Mouse (Mus musculus) midbrain, embryonic 11.5 days (tissue): ENCODE data around the gene Gm20498. TPM values are rescaled to one million over a fixed set of nuclear protein-coding genes. Genes with fewer than 3 reads are reported as not detected.
"Not testable (repeated sequence)": the region's sequence is repeated elsewhere in the genome, so short reads cannot be mapped to it uniquely, and the experiment has no call there.

ENCODE experiments used
- ATAC-seq: fragments of 200-750 bp; cut with Nextera tagmentation; 2 replicates; pipeline ENCODE4 v1.8.0; 2017; ENCODE audit warnings: moderate TSS enrichment, moderate library complexity; ENCODE audit not compliant: low FRiP score
- DNase-seq: peaks from one replicate; pipeline ENCODE4 v3.0.0; 2015; ENCODE audit warnings: low spot score; ENCODE audit errors: missing footprints
- H3K27ac ChIP-seq: fragments of 300-500 bp; sonication (generic); 2 replicates; pipeline ENCODE4 v1.5.1; 2014; ENCODE audit warnings: low read depth, low read length
- H3K27me3 ChIP-seq: fragments of 300-500 bp; sonication (generic); 2 replicates; pipeline ENCODE4 v1.6.1; 2014; ENCODE audit warnings: mild to moderate bottlenecking, low read length, moderate library complexity, mixed read lengths; ENCODE audit not compliant: control insufficient read depth, insufficient read depth
- H3K36me3 ChIP-seq: fragments of 300-500 bp; sonication (generic); 2 replicates; pipeline ENCODE4 v1.6.1; 2014; ENCODE audit warnings: mild to moderate bottlenecking, low read length, moderate library complexity, mixed read lengths; ENCODE audit not compliant: control insufficient read depth, insufficient read depth
- H3K4me1 ChIP-seq: fragments of 300-500 bp; sonication (generic); 2 replicates; pipeline ENCODE4 v1.6.1; 2014; ENCODE audit warnings: low read length; ENCODE audit not compliant: control insufficient read depth, insufficient read depth
- H3K4me2 ChIP-seq: fragments of 300-500 bp; sonication (generic); 2 replicates; pipeline ENCODE4 v1.6.1; 2014; ENCODE audit warnings: mild to moderate bottlenecking, moderate library complexity
- H3K4me3 ChIP-seq: fragments of 300-500 bp; sonication (generic); 2 replicates; pipeline ENCODE4 v1.5.1; 2014; ENCODE audit warnings: low read depth, low read length
- H3K9ac ChIP-seq: fragments of 300-500 bp; sonication (generic); 2 replicates; pipeline ENCODE4 v1.6.1; 2014; ENCODE audit warnings: low read length
- H3K9me3 ChIP-seq: fragments of 300-500 bp; sonication (generic); 2 replicates; pipeline ENCODE4 v1.6.1; 2016; ENCODE audit warnings: low read length; ENCODE audit not compliant: control insufficient read depth
- WGBS: fragments of 180-500 bp; shearing (Covaris S2); extraction: QIAGEN DNeasy Blood & Tissue Kit; methylation state at CpG from one replicate; pipeline ENCODE4 v1.1.7; 2014; 5-methylcytosine and 5-hydroxymethylcytosine counted together
- polyA plus RNA-seq: library from polyadenylated mRNA; unstranded; fragments of >200 nt; fragmentation: Nextera tagmentation; extraction: Ambion mirVana; gene quantifications from 2 replicates; pipeline ENCODE4 v1.2.1, GENCODE M21; 2014

Gm20498 gene
- polyA plus RNA-seq, 1 experiment from 2014 or later = 34.5 TPM

GRCm38 (mm10) chr12:81490491-81490890 lies 42.2 kb downstream of the Gm20498 start:
- Histone ChIP-seq H3K4me3 (no peak overlapping the region), H3K36me3 (no peaks in the 10 kb centered on the region), H3K4me1 (no peaks in the 10 kb centered on the region), H3K27ac (no peak overlapping the region), H3K27me3 (no peaks in the 10 kb centered on the region), H3K9ac (no peak overlapping the region), H3K9me3 (no peaks in the 10 kb centered on the region), H3K4me2 (no peak overlapping the region)
- WGBS = 97% methylated on average over 5 of the region's 5 CpGs
- ATAC-seq = no peak
- no peak for DNase-seq

- Histone ChIP-seq H3K4me3 (peak overlapping the region; percentile 62), H3K4me1 (no peaks in the 10 kb centered on the region), H3K27me3 (no peaks in the 10 kb centered on the region), H3K4me2 (peak overlapping the region; percentile 58), H3K9ac (peak overlapping the region; percentile 76), H3K9me3 (no peaks in the 10 kb centered on the region), H3K36me3 (no peaks in the 10 kb centered on the region), H3K27ac (no peak overlapping the region)
- no peak for DNase-seq
- ATAC-seq = peak; percentile 45; the same call in 1 of the 2 replicates
- 44% methylated on average over 6 of the region's 6 CpGs for WGBS
Measured at GRCm38 (mm10) chr12:81485311-81485710, 47.4 kb downstream of the Gm20498 start.

- Histone ChIP-seq H3K9ac (peak within 1 kb of the TSS; percentile 76), H3K9me3 (no peaks in the 10 kb centered on the region), H3K4me1 (no peaks in the 10 kb centered on the region), H3K4me2 (peak within 1 kb of the TSS; percentile 58), H3K4me3 (peak within 1 kb of the TSS; percentile 62), H3K27ac (peak within 1 kb of the TSS; percentile 75; the same call in 1 of the 2 replicates), H3K27me3 (no peaks in the 10 kb centered on the region), H3K36me3 (no peaks in the 10 kb centered on the region)
- peak; percentile 98 for ATAC-seq
- DNase-seq = peak; percentile 98
- under 1% methylated on average over 31 of the region's 31 CpGs for WGBS
Measured at GRCm38 (mm10) chr12:81484727-81485191, 47.9 kb downstream of the Gm20498 start, which contains the start of gene Cox16. Cox16 (minus strand) TSS chr12:81485127.

- Histone ChIP-seq H3K4me1 (no peaks in the 10 kb centered on the region), H3K36me3 (no peaks in the 10 kb centered on the region), H3K9me3 (no peaks in the 10 kb centered on the region), H3K9ac (peak overlapping the region; percentile 76), H3K27ac (no peak overlapping the region), H3K27me3 (no peaks in the 10 kb centered on the region), H3K4me2 (peak overlapping the region; percentile 58), H3K4me3 (peak overlapping the region; percentile 62)
- ATAC-seq (no peak), DNase-seq (no peak)
- WGBS = 4% methylated on average over 7 of the region's 7 CpGs
Measured at GRCm38 (mm10) chr12:81484212-81484611, 48.5 kb downstream of the Gm20498 start.

- WGBS = 29% methylated on average over 17 of the region's 17 CpGs
Measured at GRCm38 (mm10) chr12:81483656-81484055, 49.0 kb downstream of the Gm20498 start.

GRCm38 (mm10) chr12:81459051-81459450 lies 73.7 kb downstream of the Gm20498 start:
- H3K9ac ChIP-seq, H3K27ac ChIP-seq, H3K4me3 ChIP-seq, H3K9me3 ChIP-seq, H3K4me1 ChIP-seq, ATAC-seq, DNase-seq, H3K27me3 ChIP-seq, H3K4me2 ChIP-seq, H3K36me3 ChIP-seq: not testable (repeated sequence)
- WGBS = 93% methylated on average over 7 of the region's 7 CpGs

More at GRCm38 (mm10) chr12:81483656-81484055, 49.0 kb downstream of the Gm20498 start:
- Histone ChIP-seq H3K27me3 (no peaks in the 10 kb centered on the region), H3K9me3 (no peaks in the 10 kb centered on the region), H3K9ac (peak overlapping the region; percentile 44; the same call in 1 of the 2 replicates), H3K4me2 (peak overlapping the region; percentile 58), H3K36me3 (no peaks in the 10 kb centered on the region), H3K4me1 (no peaks in the 10 kb centered on the region), H3K4me3 (peak overlapping the region; percentile 62), H3K27ac (no peak overlapping the region)
- no peak for ATAC-seq
- DNase-seq = peak; percentile 96

GRCm38 (mm10) chr12:81438985-81439384 lies 93.7 kb downstream of the Gm20498 start:
- H3K9me3 ChIP-seq, H3K27me3 ChIP-seq, H3K4me3 ChIP-seq, ATAC-seq, H3K27ac ChIP-seq, H3K36me3 ChIP-seq, DNase-seq, H3K4me2 ChIP-seq, H3K4me1 ChIP-seq, H3K9ac ChIP-seq: not testable (repeated sequence)
- 96% methylated on average over 9 of the region's 9 CpGs for WGBS

- H3K4me2 ChIP-seq, H3K4me1 ChIP-seq, H3K27ac ChIP-seq, H3K36me3 ChIP-seq, H3K27me3 ChIP-seq, DNase-seq, H3K9me3 ChIP-seq, ATAC-seq, H3K4me3 ChIP-seq, H3K9ac ChIP-seq: not testable (repeated sequence)
- 96% methylated on average over 2 of the region's 2 CpGs for WGBS
Measured at GRCm38 (mm10) chr12:81434778-81435177, 97.9 kb downstream of the Gm20498 start.

- H3K9me3 ChIP-seq = no peaks in the 10 kb centered on the region; the same call in 1 of the 2 replicates
- ATAC-seq (no peak), DNase-seq (no peak)
- WGBS = 90% methylated on average over 1 of the region's 1 CpGs
- no peaks in the 10 kb centered on the region for H3K27me3 ChIP-seq
- no peaks in the 10 kb centered on the region for H3K36me3 ChIP-seq
- no peaks in the 10 kb centered on the region for H3K4me1 ChIP-seq
- no peak within 1 kb of the TSS for H3K27ac ChIP-seq
- H3K9ac ChIP-seq = no peak within 1 kb of the TSS
- H3K4me2 ChIP-seq = no peak within 1 kb of the TSS
- no peak within 1 kb of the TSS for H3K4me3 ChIP-seq
Measured at GRCm38 (mm10) chr12:81421846-81422245, 110.9 kb downstream of the Gm20498 start, which contains the start of gene Adam4. Adam4 (minus strand) TSS chr12:81421946.
